Mouse (Mus musculus): Measurements from ENCODE around the gene Vmn2r77.
"Not testable (repeated sequence)": the region's sequence is repeated elsewhere in the genome, so short reads cannot be mapped to it uniquely, and the experiment has no call there.

Vmn2r77 gene

DNA sequence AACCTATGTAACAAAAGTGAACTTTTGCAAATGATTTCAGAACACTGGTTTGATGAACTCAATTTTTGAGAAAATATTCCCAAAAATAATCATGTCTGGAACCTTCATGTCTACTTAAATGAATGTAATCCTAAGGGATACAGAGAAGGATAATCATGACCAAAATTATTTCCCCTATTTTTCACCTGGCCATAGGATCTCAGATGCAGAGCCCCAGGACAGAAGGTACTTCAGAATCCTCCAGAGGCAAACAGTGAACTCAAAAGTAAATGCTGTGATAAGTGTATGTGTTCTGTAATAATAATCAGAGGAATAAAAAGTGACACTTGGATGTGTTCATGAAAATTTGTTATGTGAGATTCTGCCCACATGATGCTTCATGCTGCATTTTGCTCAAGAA, at the start of gene Vmn2r77:
TSS of gene Vmn2r77 (plus strand) at position 301 of the 400 bp plus-strand sequence.
- DNase-seq = no peak

DNA sequence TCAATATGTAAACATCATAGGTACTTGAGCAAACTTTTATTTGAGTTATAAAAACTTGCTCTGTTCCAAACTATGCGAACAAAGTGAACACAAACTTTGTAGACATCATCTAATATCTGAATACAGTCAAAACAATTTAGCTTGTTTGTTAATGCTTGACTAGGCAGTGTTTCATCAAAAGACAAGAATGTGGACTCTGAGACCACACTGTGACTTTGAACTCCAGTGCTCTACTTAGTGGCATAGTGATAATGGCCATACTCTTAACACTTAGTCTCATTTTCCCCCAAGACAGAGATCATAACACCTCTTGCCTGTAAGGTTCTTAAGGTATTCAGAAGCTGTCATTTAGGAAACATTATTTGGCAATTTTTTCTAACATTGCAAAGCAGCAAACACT, 34.1 kb upstream of the Vmn2r77 start:
- no peak for DNase-seq

DNA sequence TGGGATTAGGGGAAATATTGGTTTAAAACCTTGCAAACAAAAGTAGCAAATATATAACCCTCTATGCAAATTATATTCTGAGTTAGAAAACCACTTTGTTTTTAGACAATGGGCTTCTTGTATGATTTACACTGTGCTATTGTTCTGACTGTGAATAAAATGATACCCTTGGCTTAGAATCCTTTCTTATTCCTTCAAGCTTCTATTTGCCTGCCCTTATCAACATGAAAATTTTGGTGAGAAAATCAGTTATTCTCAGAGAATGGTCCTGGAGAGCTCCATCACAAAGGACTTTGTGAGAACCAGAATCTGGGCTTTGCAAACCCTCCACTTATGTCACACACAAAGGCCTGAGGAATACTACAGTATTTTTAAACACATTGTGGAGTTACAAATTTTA, 30.2 kb upstream of the Vmn2r77 start:
- DNase-seq = no peak

GRCm38 (mm10) chr7:86771621-86772020, 23.2 kb upstream of the Vmn2r77 start:
- no peak for DNase-seq

- peak; percentile 7 to 17 for DNase-seq
Measured at GRCm38 (mm10) chr7:86775617-86776325, 19.1 kb upstream of the Vmn2r77 start, which contains the start of gene Folh1. Folh1 (minus strand) TSS chr7:86775943.

- DNase-seq = not testable (repeated sequence)
Measured at GRCm38 (mm10) chr7:86815241-86815640, 20.4 kb downstream of the Vmn2r77 start.

DNA sequence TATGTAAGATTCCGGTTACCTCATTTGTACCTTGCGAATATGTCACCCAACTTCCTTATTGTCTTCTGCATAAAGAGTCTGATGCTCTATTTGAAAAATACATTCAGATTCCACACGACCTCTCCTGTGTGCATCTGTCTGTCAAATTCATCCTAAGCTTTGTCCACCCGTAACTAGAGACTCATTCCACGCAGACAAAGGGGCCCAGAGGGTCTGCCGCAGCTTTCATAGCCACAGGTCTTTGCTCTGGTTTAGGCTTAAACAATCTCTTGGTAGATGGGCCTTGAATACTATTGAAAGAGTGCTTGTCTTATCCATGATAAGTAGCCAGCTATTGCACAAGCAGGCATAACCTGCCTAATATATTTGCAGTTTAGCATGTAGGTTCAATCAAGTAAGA, 20.9 kb downstream of the Vmn2r77 start:
- DNase-seq = not testable (repeated sequence)

GRCm38 (mm10) chr7:86816466-86816865, 21.6 kb downstream of the Vmn2r77 start:
- DNase-seq = no peak

Measured in kidney, postnatal 4 days (tissue).